Mouse (Mus musculus) spleen, adult 2 months (tissue): ENCODE measurements at regions not wholly inside any gene's neighbourhood (a gene's known extent, or its start where the extent isn't known, plus 50 kb on each side); places are given as distances from the start of the nearest gene placed in this dataset.

Source experiments
- DNase-seq, 2 experiments: peaks; one replicate each; pipeline versions ENCODE4 v3.0.0 to v3.0.0-alpha.2; 2012 to 2021; ENCODE audit warnings: low spot score in 2 of 2, low read depth in 1 of 2
- H3K27ac ChIP-seq: fragments of 200-500 bp; 2 replicates; pipeline ENCODE4 v1.5.1; 2012; ENCODE audit warnings: low read length, inconsistent platforms; ENCODE audit not compliant: insufficient read depth
- H3K27me3 ChIP-seq: fragments of 200-500 bp; 2 replicates; pipeline ENCODE4 v1.6.1; 2012; ENCODE audit warnings: mild to moderate bottlenecking, moderate library complexity, low read length, inconsistent platforms; ENCODE audit not compliant: control insufficient read depth, insufficient read depth
- H3K36me3 ChIP-seq: fragments of 200-500 bp; 2 replicates; pipeline ENCODE4 v1.6.1; 2012; ENCODE audit warnings: mild to moderate bottlenecking, low read length, inconsistent platforms; ENCODE audit not compliant: control insufficient read depth, insufficient read depth
- H3K4me1 ChIP-seq: fragments of 200-500 bp; 2 replicates; pipeline ENCODE4 v1.6.1; 2011; ENCODE audit warnings: inconsistent platforms; ENCODE audit not compliant: control insufficient read depth, insufficient read depth, insufficient read length
- H3K4me3 ChIP-seq: fragments of 200-500 bp; 2 replicates; pipeline ENCODE4 v1.5.1; 2011; ENCODE audit warnings: mild to moderate bottlenecking, inconsistent platforms; ENCODE audit not compliant: insufficient read depth, insufficient read length; ENCODE audit errors: extremely low read depth
- CTCF ChIP-seq: fragments of 200-500 bp; IDR thresholded peaks from 2 replicates; pipeline ENCODE4 v1.5.1; 2011; ENCODE audit warnings: mild to moderate bottlenecking, inconsistent platforms; ENCODE audit not compliant: insufficient read depth, insufficient read length, insufficient replicate concordance; ENCODE audit errors: extremely low read depth
- POLR2A ChIP-seq: fragments of 200-500 bp; IDR thresholded peaks from 2 replicates; pipeline ENCODE4 v1.6.1; 2011; ENCODE audit warnings: low read depth, low read length, inconsistent platforms
- WGBS: fragments of 180-500 bp; shearing (Covaris S2); methylation state at CpG from one replicate; pipeline ENCODE4 v1.1.7; 2018; 5-methylcytosine and 5-hydroxymethylcytosine counted together

GRCm38 (mm10) chr13:47951043-47951442, 310.0 kb upstream of the Id4 start:
- H3K27me3 ChIP-seq: no peaks in the 10 kb centered on the region
- no peaks in the 10 kb centered on the region for H3K4me1 ChIP-seq
- H3K27ac ChIP-seq: no peak overlapping the region
- 81% methylated on average over 10 of the region's 10 CpGs for WGBS
- no peak for TF ChIP-seq POLR2A
- no peak for TF ChIP-seq CTCF
- no peak for DNase-seq
- no peak overlapping the region for H3K4me3 ChIP-seq
- H3K36me3 ChIP-seq: no peaks in the 10 kb centered on the region

- TF ChIP-seq POLR2A (no peak), CTCF (no peak)
- no peaks in the 10 kb centered on the region for H3K36me3 ChIP-seq
- H3K27me3 ChIP-seq: no peaks in the 10 kb centered on the region
- no peak for DNase-seq
- 64% methylated on average over 3 of the region's 3 CpGs for WGBS
- H3K4me1 ChIP-seq: no peaks in the 10 kb centered on the region
- H3K4me3 ChIP-seq: no peak overlapping the region
- H3K27ac ChIP-seq: no peak overlapping the region
Observed at GRCm38 (mm10) chr13:47952946-47953345, 308.1 kb upstream of the Id4 start.

DNA sequence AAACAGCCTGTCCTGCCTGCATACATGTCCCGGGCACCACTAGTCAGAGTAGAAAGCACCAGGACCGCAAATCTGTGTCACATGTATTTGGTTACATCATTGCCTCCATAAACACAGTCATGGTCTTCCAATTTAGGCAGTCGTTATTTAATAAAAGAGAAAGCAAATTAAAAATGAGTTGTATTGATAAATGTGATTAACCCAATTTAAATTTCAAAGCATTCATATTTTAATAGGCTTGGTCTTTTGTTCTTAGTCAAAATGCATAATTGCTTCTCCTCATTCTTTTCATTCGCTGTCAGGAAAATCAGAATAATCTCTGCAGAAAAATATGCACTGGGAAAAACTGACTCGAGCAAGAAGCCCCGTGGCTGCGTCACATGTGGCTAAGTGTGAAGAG, 307.3 kb upstream of the Id4 start:
- no peaks in the 10 kb centered on the region for H3K4me1 ChIP-seq
- TF ChIP-seq CTCF (no peak), POLR2A (no peak)
- no peak overlapping the region for H3K4me3 ChIP-seq
- no peaks in the 10 kb centered on the region for H3K36me3 ChIP-seq
- H3K27ac ChIP-seq: no peak overlapping the region
- whole genome bisulfite sequencing: 84% methylated on average over 7 of the region's 7 CpGs
- H3K27me3 ChIP-seq: no peaks in the 10 kb centered on the region
- no peak for DNase-seq

- DNase-seq: no peak
- no peaks in the 10 kb centered on the region for H3K36me3 ChIP-seq
- no peak overlapping the region for H3K4me3 ChIP-seq
- no peaks in the 10 kb centered on the region for H3K27me3 ChIP-seq
- no peaks in the 10 kb centered on the region for H3K4me1 ChIP-seq
- H3K27ac ChIP-seq: no peak overlapping the region
- 89% methylated on average over 10 of the region's 10 CpGs for WGBS
- TF ChIP-seq CTCF (no peak), POLR2A (no peak)
Observed at GRCm38 (mm10) chr13:47955504-47955903, 305.5 kb upstream of the Id4 start.

GRCm38 (mm10) chr13:47957662-47958061, 303.4 kb upstream of the Id4 start:
- H3K36me3 ChIP-seq: no peaks in the 10 kb centered on the region
- no peak overlapping the region for H3K27ac ChIP-seq
- TF ChIP-seq POLR2A (no peak), CTCF (no peak)
- WGBS: 94% methylated on average over 11 of the region's 11 CpGs
- DNase-seq: no peak
- H3K4me3 ChIP-seq: no peak overlapping the region
- H3K4me1 ChIP-seq: no peaks in the 10 kb centered on the region
- no peaks in the 10 kb centered on the region for H3K27me3 ChIP-seq

- TF ChIP-seq POLR2A (no peak), CTCF (no peak)
- H3K27ac ChIP-seq: no peak overlapping the region
- DNase-seq: no peak
- H3K27me3 ChIP-seq: no peaks in the 10 kb centered on the region
- WGBS: 62% methylated on average over 12 of the region's 12 CpGs
- no peaks in the 10 kb centered on the region for H3K36me3 ChIP-seq
- no peak overlapping the region for H3K4me3 ChIP-seq
- H3K4me1 ChIP-seq: no peaks in the 10 kb centered on the region
Observed at GRCm38 (mm10) chr13:47974216-47974615, 286.8 kb upstream of the Id4 start.

DNA sequence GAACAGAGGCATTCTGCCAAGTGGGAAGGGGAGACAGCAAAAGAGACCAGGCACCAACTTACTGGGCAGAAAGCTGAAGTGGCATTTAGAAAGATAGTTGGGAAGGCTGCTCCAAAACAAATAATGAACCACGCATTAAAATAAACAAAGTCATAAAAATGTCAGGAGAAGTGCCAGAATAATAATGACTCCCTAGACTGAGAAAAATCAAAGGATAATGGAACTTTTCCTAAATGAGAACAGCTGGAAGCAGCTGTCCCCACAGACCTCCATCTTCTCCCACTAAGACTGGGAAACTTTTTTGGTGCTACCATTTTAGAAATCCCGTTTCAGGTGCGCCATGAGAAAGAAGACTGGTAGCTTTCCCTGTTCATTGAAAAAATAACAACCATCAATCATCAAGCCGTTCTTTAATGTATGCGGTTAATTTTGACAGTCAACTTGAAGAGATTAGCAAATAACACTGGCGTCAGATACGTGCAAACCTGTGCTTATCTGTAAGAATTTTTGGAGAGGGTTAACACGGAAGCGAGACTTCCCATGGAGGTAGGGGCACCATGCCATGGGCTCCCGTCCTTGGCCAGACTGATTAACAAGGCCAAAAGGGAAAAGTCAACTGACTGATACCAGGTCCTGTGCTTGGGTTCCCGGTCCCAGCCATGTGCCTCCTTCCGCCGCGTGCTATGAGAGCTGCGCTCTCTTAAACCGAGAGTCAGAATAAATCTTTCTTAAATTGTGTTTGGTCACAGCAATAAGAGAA, 286.1 kb upstream of the Id4 start:
- TF ChIP-seq CTCF (no peak), POLR2A (no peak)
- Histone ChIP-seq H3K4me1 (no peaks in the 10 kb centered on the region), H3K4me3 (no peak overlapping the region), H3K27ac (no peak overlapping the region), H3K36me3 (no peaks in the 10 kb centered on the region), H3K27me3 (no peaks in the 10 kb centered on the region)
- WGBS: 87% methylated on average over 16 of the region's 16 CpGs
- no peak for DNase-seq

GRCm38 (mm10) chr13:47998495-47998894, 262.5 kb upstream of the Id4 start:
- Histone ChIP-seq H3K4me1 (no peaks in the 10 kb centered on the region), H3K27ac (no peak overlapping the region), H3K4me3 (no peak overlapping the region), H3K27me3 (no peaks in the 10 kb centered on the region), H3K36me3 (no peaks in the 10 kb centered on the region)
- TF ChIP-seq CTCF (no peak), POLR2A (no peak)
- DNase-seq: no peak
- 77% methylated on average over 5 of the region's 5 CpGs for WGBS
